Mouse (Mus musculus): ENCODE data around the gene Otx1.

The Otx1 gene

GRCm38 (mm10) chr11:21999396-22000315 lies 3.0 kb downstream of the Otx1 start:
- DNase-seq (ENCODE audit: low spot score) = peak; percentile 14

GRCm38 (mm10) chr11:21998141-21999047 lies 4.3 kb downstream of the Otx1 start:
- DNase-seq (ENCODE audit: low spot score) = peak; percentile 23

GRCm38 (mm10) chr11:21997561-21998140 lies 5.0 kb downstream of the Otx1 start:
- no peak for DNase-seq (ENCODE audit: low spot score)

GRCm38 (mm10) chr11:21996661-21997560 lies 5.8 kb downstream of the Otx1 start:
- DNase-seq (ENCODE audit: low spot score) = peak; percentile 38

- no peak for DNase-seq (ENCODE audit: low spot score)
Observed at GRCm38 (mm10) chr11:21996325-21996647, 6.4 kb downstream of the Otx1 start.

DNA sequence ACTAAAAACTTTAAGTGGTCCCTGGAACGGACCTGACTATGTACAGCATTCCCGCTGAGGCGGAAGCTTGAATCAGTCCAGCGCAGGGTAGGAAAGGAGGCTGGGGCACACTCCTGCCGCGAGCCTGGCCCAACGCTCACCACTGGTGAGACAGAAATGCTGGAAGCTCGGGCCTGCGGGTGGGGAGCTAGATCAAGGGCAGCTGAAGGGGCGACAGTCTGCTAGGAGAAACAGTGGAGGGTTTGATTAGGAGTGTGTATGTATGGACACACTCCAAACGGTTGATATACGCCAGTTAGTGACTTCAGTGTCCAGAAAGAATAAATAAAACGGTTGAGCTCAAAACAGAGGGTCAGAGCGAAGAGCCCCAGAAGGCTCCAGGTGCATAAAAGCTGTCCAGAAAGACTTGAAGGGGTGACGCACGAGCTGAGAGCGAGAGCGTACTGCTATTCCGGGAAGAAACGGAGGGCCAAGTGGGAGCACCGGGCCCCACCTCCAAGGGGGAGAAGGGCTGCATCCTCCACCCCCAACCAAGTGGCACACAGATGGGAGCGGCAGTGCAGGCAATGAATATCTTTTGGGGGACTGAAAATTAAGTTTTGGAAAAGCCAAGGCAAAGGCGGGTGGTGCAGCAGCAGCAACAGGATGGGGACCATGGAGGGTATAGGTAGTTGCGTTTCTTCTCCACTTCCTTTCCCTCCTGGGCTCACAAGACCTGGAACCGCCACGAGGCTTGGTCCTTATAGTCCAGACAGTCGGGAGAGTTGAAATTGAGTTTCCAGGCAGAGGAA lies 7.0 kb downstream of the Otx1 start:
- DNase-seq (ENCODE audit: low spot score) = no peak

- no peak for DNase-seq (ENCODE audit: low spot score)
Observed at GRCm38 (mm10) chr11:21994377-21995370, 8.0 kb downstream of the Otx1 start.

- DNase-seq (ENCODE audit: low spot score) = peak; percentile 45
Observed at GRCm38 (mm10) chr11:21993597-21994376, 8.9 kb downstream of the Otx1 start.

DNA sequence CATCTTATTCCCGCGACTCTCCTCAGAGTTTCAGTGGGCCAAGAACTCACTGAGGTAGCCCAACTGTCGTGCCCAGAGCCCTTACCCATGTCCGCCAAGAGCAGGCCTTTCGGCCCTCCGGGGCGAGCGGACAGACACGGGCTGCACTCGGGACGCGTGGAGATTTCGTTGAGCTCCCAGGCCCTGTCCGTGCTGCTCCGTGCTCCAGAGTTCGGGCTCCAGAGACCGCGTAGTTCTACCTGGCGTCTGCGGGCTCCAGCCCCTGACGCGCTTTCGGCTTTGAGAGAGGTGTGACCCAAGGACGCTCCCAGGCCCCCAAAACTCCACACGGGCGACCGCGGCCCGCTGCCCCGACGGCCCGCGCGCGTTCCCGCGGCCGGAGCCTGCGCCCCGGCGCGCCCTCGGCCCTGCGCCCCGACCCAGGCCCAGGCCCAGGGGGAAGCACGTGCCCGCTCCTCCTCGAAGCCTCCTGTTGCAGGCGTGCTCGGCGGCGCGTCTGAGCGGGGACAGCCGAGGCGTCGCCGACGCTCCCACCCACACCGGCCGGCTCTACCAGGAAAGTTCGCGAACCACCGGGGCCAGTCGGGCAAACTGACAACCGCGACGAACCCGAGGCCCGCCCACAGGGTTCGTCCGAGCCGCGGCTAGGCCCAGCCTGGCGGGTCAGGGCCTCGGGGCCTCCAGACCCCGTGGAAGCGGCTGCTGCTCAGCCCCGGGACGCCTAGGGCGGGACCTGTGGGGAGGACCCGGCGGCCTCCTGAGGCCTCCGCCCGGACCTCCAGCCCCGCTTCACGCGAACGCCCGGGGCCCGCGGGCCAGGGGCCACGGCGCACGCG lies 9.7 kb downstream of the Otx1 start:
- peak; percentile 48 for DNase-seq (ENCODE audit: low spot score)

- DNase-seq (ENCODE audit: low spot score) = no peak
Observed at GRCm38 (mm10) chr11:21988398-21988946, 14.2 kb downstream of the Otx1 start.

GRCm38 (mm10) chr11:21985118-21985517 lies 17.6 kb downstream of the Otx1 start:
- no peak for DNase-seq (ENCODE audit: low spot score)

GRCm38 (mm10) chr11:21974005-21974531 lies 28.6 kb downstream of the Otx1 start:
- no peak for DNase-seq (ENCODE audit: low spot score)

GRCm38 (mm10) chr11:21973597-21973996 lies 29.1 kb downstream of the Otx1 start:
- no peak for DNase-seq (ENCODE audit: low spot score)

DNA sequence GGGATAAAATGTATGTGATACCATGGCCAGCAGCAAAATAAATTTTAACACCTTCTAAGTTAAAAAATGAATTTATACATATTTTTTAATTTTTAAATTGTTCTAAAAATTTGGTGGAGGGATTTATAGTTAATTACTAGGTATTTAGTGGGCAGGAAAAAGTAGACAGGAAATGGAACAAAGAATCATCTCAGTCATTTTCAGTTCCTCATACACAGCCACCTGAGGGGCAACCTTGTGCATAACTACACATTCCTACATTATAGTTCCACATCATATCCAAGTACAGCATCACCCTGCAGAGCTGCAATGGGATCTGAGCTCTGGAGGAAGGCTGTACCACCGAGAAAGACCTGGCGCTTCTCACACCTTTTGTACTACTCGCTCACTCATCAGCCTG lies 33.8 kb downstream of the Otx1 start:
- no peak for DNase-seq (ENCODE audit: low spot score)

GRCm38 (mm10) chr11:21955167-21955566 lies 47.5 kb downstream of the Otx1 start:
- DNase-seq (ENCODE audit: low spot score) = no peak

GRCm38 (mm10) chr11:21951657-21952237 lies 51.0 kb downstream of the Otx1 start:
- DNase-seq (ENCODE audit: low spot score) = no peak

GRCm38 (mm10) chr11:21950094-21950493 lies 52.6 kb downstream of the Otx1 start:
- no peak for DNase-seq (ENCODE audit: low spot score)
